Mouse (Mus musculus): ENCODE measurements around the gene Adamts2.

The Adamts2 gene

GRCm38 (mm10) chr11:50671820-50672310, 70.0 kb downstream of the Adamts2 start:
- DNase-seq (ENCODE audit: low spot score), result no peak

- DNase-seq (ENCODE audit: low spot score), result no peak
Observed at GRCm38 (mm10) chr11:50672866-50673265, 71.0 kb downstream of the Adamts2 start.

GRCm38 (mm10) chr11:50673525-50674250, 71.8 kb downstream of the Adamts2 start:
- DNase-seq (ENCODE audit: low spot score), result no peak

- DNase-seq (ENCODE audit: low spot score), result no peak
Observed at GRCm38 (mm10) chr11:50674390-50674789, 72.5 kb downstream of the Adamts2 start.

GRCm38 (mm10) chr11:50678650-50679049, 76.8 kb downstream of the Adamts2 start:
- no peak for DNase-seq (ENCODE audit: low spot score)

- no peak for DNase-seq (ENCODE audit: low spot score)
Observed at GRCm38 (mm10) chr11:50681940-50682339, 80.1 kb downstream of the Adamts2 start.

GRCm38 (mm10) chr11:50683821-50684220, 81.9 kb downstream of the Adamts2 start:
- DNase-seq (ENCODE audit: low spot score), result no peak

GRCm38 (mm10) chr11:50688584-50688983, 86.7 kb downstream of the Adamts2 start:
- no peak for DNase-seq (ENCODE audit: low spot score)

GRCm38 (mm10) chr11:50689672-50690071, 87.8 kb downstream of the Adamts2 start:
- no peak for DNase-seq (ENCODE audit: low spot score)

- no peak for DNase-seq (ENCODE audit: low spot score)
Observed at GRCm38 (mm10) chr11:50699971-50700370, 98.1 kb downstream of the Adamts2 start.

GRCm38 (mm10) chr11:50700496-50700895, 98.6 kb downstream of the Adamts2 start:
- DNase-seq (ENCODE audit: low spot score), result no peak

- no peak for DNase-seq (ENCODE audit: low spot score)
Observed at GRCm38 (mm10) chr11:50703397-50703796, 101.5 kb downstream of the Adamts2 start.

GRCm38 (mm10) chr11:50704511-50704910, 102.6 kb downstream of the Adamts2 start:
- DNase-seq (ENCODE audit: low spot score), result no peak

GRCm38 (mm10) chr11:50707259-50707658, 105.4 kb downstream of the Adamts2 start:
- no peak for DNase-seq (ENCODE audit: low spot score)

- DNase-seq (ENCODE audit: low spot score), result peak; percentile 44
Observed at GRCm38 (mm10) chr11:50713610-50714202, 111.8 kb downstream of the Adamts2 start.

GRCm38 (mm10) chr11:50715091-50715490, 113.2 kb downstream of the Adamts2 start:
- no peak for DNase-seq (ENCODE audit: low spot score)

- no peak for DNase-seq (ENCODE audit: low spot score)
Observed at GRCm38 (mm10) chr11:50717381-50717897, 115.6 kb downstream of the Adamts2 start.

GRCm38 (mm10) chr11:50718862-50719261, 117.0 kb downstream of the Adamts2 start:
- DNase-seq (ENCODE audit: low spot score), result peak; percentile 28

GRCm38 (mm10) chr11:50720421-50720820, 118.5 kb downstream of the Adamts2 start:
- no peak for DNase-seq (ENCODE audit: low spot score)

- DNase-seq (ENCODE audit: low spot score), result no peak
Observed at GRCm38 (mm10) chr11:50720856-50721550, 119.1 kb downstream of the Adamts2 start.

- DNase-seq (ENCODE audit: low spot score), result no peak
Observed at GRCm38 (mm10) chr11:50725595-50725994, 123.7 kb downstream of the Adamts2 start.

GRCm38 (mm10) chr11:50726035-50726434, 124.2 kb downstream of the Adamts2 start:
- DNase-seq (ENCODE audit: low spot score), result no peak

GRCm38 (mm10) chr11:50733146-50733545, 131.3 kb downstream of the Adamts2 start:
- DNase-seq (ENCODE audit: low spot score), result no peak

All from embryo, embryonic 10 days (tissue).